Mouse (Mus musculus) testis, postnatal 10 days (tissue): ENCODE measurements around the gene Smc1b.

ENCODE experiments used
- DNase-seq: peaks from one replicate; pipeline ENCODE4 v3.0.0; 2021; ENCODE audit warnings: low spot score

Gene Smc1b

GRCm38 (mm10) chr15:85016951-85017664, 114.7 kb downstream of the Smc1b start, which contains the start of gene Upk3a:
Gene Upk3a (plus strand): TSS chr15:85017141.
- no peak for DNase-seq

GRCm38 (mm10) chr15:85015771-85016170, 116.0 kb downstream of the Smc1b start:
- no peak for DNase-seq
